Mouse (Mus musculus): ENCODE data around the gene Syngr1. TPM values are rescaled to one million over a fixed set of nuclear protein-coding genes. Genes with fewer than 3 reads are reported as not detected.
A peak's percentile ranks its signal among the peaks of the same experiment; 100 is the strongest.

Syngr1 gene
- polyA plus RNA-seq, 1 experiment from 2014 or later, result 32.8 TPM

- Histone ChIP-seq H3K4me1 (peaks cover 29% of the 10 kb centered on the region), H3K9me3 (no peaks in the 10 kb centered on the region), H3K36me3 (no peaks in the 10 kb centered on the region), H3K27ac (peak overlapping the region; percentile 66), H3K27me3 (replicated peaks) (peaks cover 10% of the 10 kb centered on the region; the same call in 1 of the 2 replicates), H3K4me2 (no peak overlapping the region), H3K9ac (no peak overlapping the region), H3K4me3 (replicated peaks) (no peak overlapping the region)
- WGBS, result 76% methylated on average over 1 of the region's 1 CpGs
- peak; percentile 44 for ATAC-seq (ENCODE audit: insufficient read depth, low FRiP score, low read depth)
Measured at GRCm38 (mm10) chr15:80095596-80095995, 4.5 kb downstream of the Syngr1 start.

GRCm38 (mm10) chr15:80096406-80096805 is 5.3 kb downstream of the Syngr1 start:
- WGBS, result 77% methylated on average over 10 of the region's 10 CpGs
- H3K4me3 ChIP-seq (replicated peaks), result no peak overlapping the region
- H3K4me2 ChIP-seq, result no peak overlapping the region
- ATAC-seq (ENCODE audit: insufficient read depth, low FRiP score, low read depth), result no peak
- H3K4me1 ChIP-seq, result peaks cover 29% of the 10 kb centered on the region
- no peaks in the 10 kb centered on the region for H3K9me3 ChIP-seq
- no peaks in the 10 kb centered on the region for H3K36me3 ChIP-seq
- H3K27ac ChIP-seq, result peak overlapping the region; percentile 66
- no peak overlapping the region for H3K9ac ChIP-seq
- peaks cover 10% of the 10 kb centered on the region; the same call in 1 of the 2 replicates for H3K27me3 ChIP-seq (replicated peaks)

DNA sequence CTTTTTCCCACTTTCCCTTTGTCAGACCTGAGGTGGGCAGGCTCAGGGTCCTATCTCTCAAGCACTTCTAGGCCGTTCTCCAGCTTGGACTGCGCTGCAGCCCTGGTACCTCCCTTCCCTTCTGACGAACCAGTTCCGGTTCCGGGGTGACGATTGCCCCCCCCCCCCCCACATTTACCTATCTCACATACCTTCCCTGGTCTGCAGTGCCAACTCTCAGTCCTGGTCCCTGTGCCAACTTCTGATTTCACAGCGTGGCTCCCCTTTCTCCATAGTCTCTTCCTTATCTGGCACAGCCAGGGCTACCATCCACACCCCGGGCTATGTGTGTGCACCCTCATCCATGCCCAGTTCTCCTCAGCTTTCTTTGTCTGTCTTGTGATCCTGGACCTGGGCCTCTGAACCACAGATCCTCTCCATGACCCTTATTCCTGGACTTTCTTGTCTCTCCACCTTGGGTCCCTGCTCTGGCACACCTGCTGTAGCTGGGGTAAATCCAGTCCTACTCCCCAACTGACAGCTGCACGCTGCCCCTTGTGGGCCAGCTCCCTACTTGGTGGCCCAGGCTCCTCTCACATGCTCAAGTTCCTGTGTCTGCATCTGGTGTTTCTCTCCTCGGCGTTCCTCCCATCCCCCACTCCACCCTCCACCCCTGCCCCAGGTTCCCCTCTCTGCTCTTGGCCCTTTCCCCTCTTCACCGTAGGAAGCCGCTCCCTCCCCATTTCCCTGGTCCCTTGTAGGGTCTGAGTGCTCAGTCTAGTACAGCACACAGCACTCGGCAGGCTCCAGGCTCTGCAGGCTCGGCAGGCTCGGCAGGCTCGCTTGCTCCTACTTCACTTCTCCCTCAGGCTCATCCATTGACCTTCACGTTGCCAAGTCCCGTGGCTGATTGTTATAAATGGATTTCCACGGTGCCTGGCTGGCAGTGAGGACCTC is 6.1 kb downstream of the Syngr1 start:
- no peaks in the 10 kb centered on the region for H3K9me3 ChIP-seq
- WGBS, result 15% methylated on average over 18 of the region's 20 CpGs
- H3K27ac ChIP-seq, result peak overlapping the region; percentile 70; the same call in 1 of the 2 replicates
- peak overlapping the region; percentile 34; the same call in 1 of the 2 replicates for H3K4me2 ChIP-seq
- peaks cover 6% of the 10 kb centered on the region; the same call in 1 of the 2 replicates for H3K27me3 ChIP-seq (replicated peaks)
- H3K9ac ChIP-seq, result no peak overlapping the region
- H3K36me3 ChIP-seq, result no peaks in the 10 kb centered on the region
- H3K4me3 ChIP-seq (replicated peaks), result no peak overlapping the region
- H3K4me1 ChIP-seq, result peaks cover 26% of the 10 kb centered on the region
- ATAC-seq (ENCODE audit: insufficient read depth, low FRiP score, low read depth), result peak; percentile 74

DNA sequence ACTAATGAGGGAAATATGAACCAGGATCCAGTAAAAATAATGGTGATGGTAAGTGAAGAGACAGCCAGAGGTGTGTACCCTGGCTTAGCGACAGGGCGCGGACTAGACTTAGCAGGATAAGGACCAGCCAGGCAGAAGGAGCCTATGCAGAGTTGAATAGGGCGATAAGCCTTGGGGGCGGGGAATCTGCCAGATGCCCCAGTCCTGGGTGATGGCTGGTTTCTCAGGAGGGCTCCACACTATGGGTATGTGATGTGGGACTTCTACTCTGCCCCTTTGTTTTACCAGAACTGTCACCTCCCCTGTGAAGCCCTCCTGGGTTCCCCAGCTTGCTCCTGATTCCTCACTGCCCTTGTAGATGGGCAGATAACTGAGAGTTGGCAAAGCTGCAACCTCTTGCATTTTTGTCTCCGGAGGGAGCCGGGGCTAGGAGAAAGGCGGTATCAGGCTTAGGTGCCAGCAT is 6.9 kb downstream of the Syngr1 start:
- peak; percentile 80; the same call in 1 of the 2 replicates for ATAC-seq (ENCODE audit: insufficient read depth, low FRiP score, low read depth)
- Histone ChIP-seq H3K4me3 (replicated peaks) (no peak overlapping the region), H3K4me1 (peaks cover 26% of the 10 kb centered on the region), H3K27ac (no peak overlapping the region), H3K9me3 (no peaks in the 10 kb centered on the region), H3K4me2 (0 out of 2 replicates have a peak overlapping the region, but pooled peaks have one; percentile 34), H3K36me3 (no peaks in the 10 kb centered on the region), H3K27me3 (replicated peaks) (no peaks in the 10 kb centered on the region), H3K9ac (no peak overlapping the region)
- WGBS, result 32% methylated on average over 8 of the region's 8 CpGs

DNA sequence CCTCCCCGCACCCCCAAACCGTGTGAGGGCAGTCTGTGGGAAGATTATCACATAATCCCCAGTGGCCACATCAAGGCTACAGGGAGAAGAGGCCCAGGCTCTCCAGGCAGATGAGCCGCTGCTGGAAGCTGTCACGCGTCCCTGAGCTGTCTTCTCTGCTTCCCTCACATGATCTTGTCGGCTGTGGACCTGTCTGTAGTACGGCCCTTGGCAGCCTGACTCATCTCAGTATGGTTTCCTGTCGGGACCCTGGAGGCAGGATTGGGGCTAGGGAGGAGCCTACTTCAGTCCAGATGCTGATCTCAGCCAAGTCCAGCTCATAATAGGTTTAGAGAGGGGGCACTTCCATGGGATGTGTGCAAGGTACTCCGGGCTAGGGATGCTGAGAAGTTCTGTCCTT is 7.7 kb downstream of the Syngr1 start:
- no peaks in the 10 kb centered on the region for H3K36me3 ChIP-seq
- H3K9me3 ChIP-seq, result no peaks in the 10 kb centered on the region
- 0 out of 2 replicates have a peak overlapping the region, but pooled peaks have one; percentile 4 for H3K4me2 ChIP-seq
- ATAC-seq (ENCODE audit: insufficient read depth, low FRiP score, low read depth), result no peak
- H3K27ac ChIP-seq, result no peak overlapping the region
- WGBS, result 42% methylated on average over 9 of the region's 9 CpGs
- H3K4me1 ChIP-seq, result peaks cover 26% of the 10 kb centered on the region
- H3K4me3 ChIP-seq (replicated peaks), result no peak overlapping the region
- H3K27me3 ChIP-seq (replicated peaks), result no peaks in the 10 kb centered on the region
- H3K9ac ChIP-seq, result no peak overlapping the region

DNA sequence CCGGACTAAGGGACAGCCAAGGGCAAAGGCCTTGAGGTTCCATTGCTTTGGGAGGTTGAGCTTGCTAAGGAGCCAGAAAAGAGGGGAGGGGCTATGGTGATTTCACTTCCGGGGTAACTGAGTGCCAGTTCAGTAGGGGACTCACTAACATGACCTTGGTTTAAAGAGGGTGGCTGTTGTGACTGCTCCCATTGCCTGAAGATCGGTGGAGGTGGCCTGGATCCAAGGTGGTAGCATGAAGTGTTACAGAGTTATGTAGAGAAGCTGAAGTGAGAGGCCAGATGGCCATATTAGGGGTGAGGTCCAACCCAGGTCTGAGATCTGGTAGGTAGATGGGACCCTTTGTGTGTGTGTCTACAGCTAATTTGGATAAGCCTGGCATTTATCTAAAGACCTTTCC is 8.3 kb downstream of the Syngr1 start:
- Histone ChIP-seq H3K9ac (no peak overlapping the region), H3K27me3 (replicated peaks) (no peaks in the 10 kb centered on the region), H3K4me3 (replicated peaks) (no peak overlapping the region), H3K36me3 (no peaks in the 10 kb centered on the region), H3K4me1 (peaks cover 26% of the 10 kb centered on the region), H3K4me2 (no peak overlapping the region), H3K27ac (no peak overlapping the region), H3K9me3 (no peaks in the 10 kb centered on the region)
- WGBS, result 73% methylated on average over 3 of the region's 3 CpGs
- ATAC-seq (ENCODE audit: insufficient read depth, low FRiP score, low read depth), result no peak

GRCm38 (mm10) chr15:80100196-80100595 is 9.1 kb downstream of the Syngr1 start:
- no peak for ATAC-seq (ENCODE audit: insufficient read depth, low FRiP score, low read depth)
- Histone ChIP-seq H3K4me3 (replicated peaks) (no peak overlapping the region), H3K4me2 (no peak overlapping the region), H3K9ac (no peak overlapping the region), H3K27me3 (replicated peaks) (no peaks in the 10 kb centered on the region), H3K27ac (no peak overlapping the region), H3K9me3 (no peaks in the 10 kb centered on the region), H3K4me1 (peaks cover 26% of the 10 kb centered on the region), H3K36me3 (no peaks in the 10 kb centered on the region)
- WGBS, result 76% methylated on average over 3 of the region's 3 CpGs

- Histone ChIP-seq H3K4me1 (peaks cover 26% of the 10 kb centered on the region), H3K27ac (no peak overlapping the region), H3K9ac (no peak overlapping the region), H3K4me2 (no peak overlapping the region), H3K9me3 (no peaks in the 10 kb centered on the region), H3K27me3 (replicated peaks) (no peaks in the 10 kb centered on the region), H3K36me3 (no peaks in the 10 kb centered on the region), H3K4me3 (replicated peaks) (no peak overlapping the region)
- no peak for ATAC-seq (ENCODE audit: insufficient read depth, low FRiP score, low read depth)
- WGBS, result 80% methylated on average over 10 of the region's 10 CpGs
Measured at GRCm38 (mm10) chr15:80100871-80101270, 9.7 kb downstream of the Syngr1 start.

DNA sequence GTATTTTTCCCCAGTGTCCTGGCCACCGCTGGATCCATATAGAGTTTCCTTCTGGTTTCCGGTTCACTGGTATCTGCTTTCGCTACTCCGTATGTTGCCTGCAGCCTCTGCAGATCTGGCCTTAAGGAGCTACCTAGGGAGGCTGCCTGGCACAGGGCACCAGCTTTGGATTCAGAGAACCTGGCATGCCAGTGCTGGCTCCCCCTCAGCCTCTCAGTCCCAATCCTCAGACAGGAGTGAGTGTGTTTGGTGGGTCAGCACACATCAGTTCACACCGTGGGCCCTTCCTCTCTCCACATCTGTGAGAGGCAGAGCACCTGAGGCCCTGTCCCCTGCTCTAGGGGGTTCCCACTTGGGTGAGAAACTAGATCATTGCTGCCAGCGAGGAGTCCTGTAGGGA is 10.4 kb downstream of the Syngr1 start:
- no peak overlapping the region for H3K9ac ChIP-seq
- H3K9me3 ChIP-seq, result no peaks in the 10 kb centered on the region
- H3K27ac ChIP-seq, result no peak overlapping the region
- WGBS, result 77% methylated on average over 6 of the region's 6 CpGs
- H3K36me3 ChIP-seq, result no peaks in the 10 kb centered on the region
- H3K27me3 ChIP-seq (replicated peaks), result no peaks in the 10 kb centered on the region
- no peak overlapping the region for H3K4me3 ChIP-seq (replicated peaks)
- H3K4me2 ChIP-seq, result no peak overlapping the region
- peaks cover 26% of the 10 kb centered on the region for H3K4me1 ChIP-seq
- ATAC-seq (ENCODE audit: insufficient read depth, low FRiP score, low read depth), result no peak

- Histone ChIP-seq H3K9ac (no peak overlapping the region), H3K4me1 (peaks cover 17% of the 10 kb centered on the region), H3K36me3 (no peaks in the 10 kb centered on the region), H3K4me3 (replicated peaks) (no peak overlapping the region), H3K4me2 (no peak overlapping the region), H3K27ac (no peak overlapping the region), H3K27me3 (replicated peaks) (no peaks in the 10 kb centered on the region), H3K9me3 (no peaks in the 10 kb centered on the region)
- no peak for ATAC-seq (ENCODE audit: insufficient read depth, low FRiP score, low read depth)
- WGBS, result 63% methylated on average over 6 of the region's 6 CpGs
Measured at GRCm38 (mm10) chr15:80102495-80102894, 11.4 kb downstream of the Syngr1 start.

GRCm38 (mm10) chr15:80105490-80106410 is 14.6 kb downstream of the Syngr1 start:
- Histone ChIP-seq H3K27ac (no peak overlapping the region), H3K27me3 (replicated peaks) (no peaks in the 10 kb centered on the region), H3K36me3 (no peaks in the 10 kb centered on the region), H3K9me3 (no peaks in the 10 kb centered on the region), H3K4me1 (no peaks in the 10 kb centered on the region), H3K4me2 (no peak overlapping the region), H3K9ac (no peak overlapping the region), H3K4me3 (replicated peaks) (no peak overlapping the region)
- WGBS, result 66% methylated on average over 12 of the region's 12 CpGs
- no peak for ATAC-seq (ENCODE audit: insufficient read depth, low FRiP score, low read depth)
